Mouse (Mus musculus) adrenal gland, postnatal 25 days (tissue): ENCODE data around the gene Tmem143. TPM values are rescaled to one million over a fixed set of nuclear protein-coding genes. Genes with fewer than 3 reads are reported as not detected.
"Not testable (repeated sequence)": the region's sequence is repeated elsewhere in the genome, so short reads cannot be mapped to it uniquely, and the experiment has no call there.

Experiments
- DNase-seq: peaks from one replicate; pipeline ENCODE4 v3.0.0; 2021; ENCODE audit warnings: mixed read lengths
- total RNA-seq: library from RNA; stranded (reverse); gene quantifications from 2 replicates; pipeline ENCODE4 v1.2.3, GENCODE M21; 2021

Tmem143 gene
- total RNA-seq, 1 experiment from 2014 or later: 61.3 TPM

GRCm38 (mm10) chr7:45922928-45923761, 26.4 kb downstream of the Tmem143 start:
- peak; percentile 92 for DNase-seq

GRCm38 (mm10) chr7:45923762-45924428, 27.2 kb downstream of the Tmem143 start, which contains the start of gene Ccdc114:
TSS of gene Ccdc114 (plus strand) at chr7:45924072.
- DNase-seq: peak; percentile 76

GRCm38 (mm10) chr7:45924429-45924816, 27.7 kb downstream of the Tmem143 start:
- DNase-seq: peak; percentile 51

GRCm38 (mm10) chr7:45928626-45929295, 32.0 kb downstream of the Tmem143 start:
- DNase-seq: no peak

GRCm38 (mm10) chr7:45929688-45930087, 32.9 kb downstream of the Tmem143 start:
- DNase-seq: no peak

GRCm38 (mm10) chr7:45933766-45934165, 37.0 kb downstream of the Tmem143 start:
- not testable (repeated sequence) for DNase-seq

GRCm38 (mm10) chr7:45935114-45935513, 38.4 kb downstream of the Tmem143 start:
- DNase-seq: peak; percentile 68

- no peak for DNase-seq
Measured at GRCm38 (mm10) chr7:45939836-45940235, 43.1 kb downstream of the Tmem143 start.

- DNase-seq: peak; percentile 76
Measured at GRCm38 (mm10) chr7:45941986-45942385, 45.2 kb downstream of the Tmem143 start.

- not testable (repeated sequence) for DNase-seq
Measured at GRCm38 (mm10) chr7:45943280-45943679, 46.5 kb downstream of the Tmem143 start.

GRCm38 (mm10) chr7:45949061-45949460, 52.3 kb downstream of the Tmem143 start:
- no peak for DNase-seq

GRCm38 (mm10) chr7:45956611-45957010, 59.9 kb downstream of the Tmem143 start:
- DNase-seq: no peak

Other genes starting within 250 kb of the Tmem143 start
- gene Fut2, start 230.5 kb upstream of the Tmem143 start, total RNA-seq: not detected in 2 replicates
- gene Ntn5, start 212.9 kb upstream of the Tmem143 start, total RNA-seq: not detected in 2 replicates
- 0.39 TPM in 1 of 2 replicates, not detected in the other for gene Sec1, start 202.5 kb upstream of the Tmem143 start, total RNA-seq
- 15.7 and 15.8 TPM in 2 replicates for gene Car11, start 197.1 kb upstream of the Tmem143 start, total RNA-seq
- 282 and 444 TPM in 2 replicates for gene Dbp, start 191.9 kb upstream of the Tmem143 start, total RNA-seq
- gene Rpl18, start 181.5 kb upstream of the Tmem143 start, total RNA-seq: 964 and 1,249 TPM in 2 replicates
- gene Sphk2, start 178.9 kb upstream of the Tmem143 start, total RNA-seq: 38.2 and 42.0 TPM in 2 replicates
- gene Fam83e, start 175.7 kb upstream of the Tmem143 start, total RNA-seq: 0.30 and 0.76 TPM in 2 replicates
- not detected in 2 replicates for gene Spaca4, start 171.1 kb upstream of the Tmem143 start, total RNA-seq
- gene Lmtk3, start 113.2 kb upstream of the Tmem143 start, total RNA-seq: 10.0 and 14.8 TPM in 2 replicates
- 0.90 and 1.1 TPM in 2 replicates for gene Sult2b1, start 112.3 kb upstream of the Tmem143 start, total RNA-seq
- gene Cyth2, start 82.4 kb upstream of the Tmem143 start, total RNA-seq: 114 and 134 TPM in 2 replicates
- 0.30 and 0.33 TPM in 2 replicates for gene Kcnj14, start 72.2 kb upstream of the Tmem143 start, total RNA-seq
- gene Grwd1, start 66.0 kb upstream of the Tmem143 start, total RNA-seq: 22.3 and 26.6 TPM in 2 replicates
- 140 and 141 TPM in 2 replicates for gene Kdelr1, start 24.2 kb upstream of the Tmem143 start, total RNA-seq
- gene Grin2d, start 18.6 kb upstream of the Tmem143 start, total RNA-seq: 0.43 and 1.2 TPM in 2 replicates
- gene Syngr4, start 227 bp upstream of the Tmem143 start, total RNA-seq: 0.70 TPM in 1 of 2 replicates, not detected in the other
- 231 and 241 TPM in 2 replicates for gene Emp3, start 24.5 kb downstream of the Tmem143 start, total RNA-seq
- 26.4 and 27.9 TPM in 2 replicates for gene Ccdc114, start 27.1 kb downstream of the Tmem143 start, total RNA-seq
- 0.15 and 1.9 TPM in 2 replicates for gene Abcc6, start 133.4 kb downstream of the Tmem143 start, total RNA-seq
- 60.0 and 64.7 TPM in 2 replicates for gene Nomo1, start 136.8 kb downstream of the Tmem143 start, total RNA-seq
- gene Kcnj11, start 203.8 kb downstream of the Tmem143 start, total RNA-seq: 1.4 and 1.5 TPM in 2 replicates